Mouse (Mus musculus) lung, postnatal 36 days (tissue): Measurements from ENCODE around the gene Arap1.

Experiments
- DNase-seq: peaks from one replicate; pipeline ENCODE4 v3.0.0; 2022; ENCODE audit warnings: mixed read lengths

Gene Arap1

DNA sequence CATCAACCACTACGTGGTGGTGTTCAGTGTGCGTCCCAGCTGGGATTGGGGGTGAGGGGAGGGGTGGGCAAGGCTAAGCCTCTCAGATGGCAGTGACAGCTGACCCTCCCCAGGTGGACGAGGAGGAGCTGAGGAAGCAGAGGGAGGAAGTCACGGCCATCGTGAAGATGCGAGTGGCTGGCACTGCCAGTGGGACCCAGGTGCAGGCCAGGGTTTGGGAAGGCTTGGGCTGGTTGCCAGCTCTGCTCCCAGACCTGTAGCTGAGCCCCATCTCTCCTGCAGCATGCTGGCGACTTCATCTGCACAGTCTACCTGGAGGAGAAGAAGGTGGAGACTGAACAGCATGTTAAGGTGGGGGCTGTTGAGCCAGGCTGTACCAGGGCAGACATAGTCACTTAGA is 53.6 kb downstream of the Arap1 start:
- no peak for DNase-seq

- DNase-seq = no peak
Measured at GRCm38 (mm10) chr7:101403831-101404230, 56.0 kb downstream of the Arap1 start.

- DNase-seq = no peak
Measured at GRCm38 (mm10) chr7:101410267-101410936, 62.5 kb downstream of the Arap1 start, which contains the start of gene Gm45837. TSS of gene Gm45837 (plus strand) at chr7:101410886.

DNA sequence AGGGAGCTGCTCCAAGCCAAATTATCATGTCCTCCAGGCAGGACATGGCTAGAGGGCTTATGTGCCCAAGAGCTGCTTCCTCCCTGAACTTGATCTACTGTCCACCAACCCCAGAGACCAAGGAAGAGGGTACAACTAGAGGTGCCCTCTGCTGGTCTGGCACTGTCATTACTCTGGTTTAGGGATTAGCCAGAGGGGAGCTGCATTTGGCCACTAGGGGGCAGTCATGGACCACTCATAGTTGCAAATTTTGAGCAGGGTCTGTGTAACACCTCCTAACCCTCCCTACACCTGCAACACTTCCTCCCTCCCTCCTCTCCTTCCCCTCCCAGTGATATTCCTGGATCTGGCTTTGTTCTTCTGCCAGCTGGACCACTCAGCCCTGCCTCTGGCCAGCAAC is 64.9 kb downstream of the Arap1 start:
- peak; percentile 94 for DNase-seq

GRCm38 (mm10) chr7:101414209-101414608 is 66.3 kb downstream of the Arap1 start:
- DNase-seq = no peak

GRCm38 (mm10) chr7:101414661-101415511 is 67.0 kb downstream of the Arap1 start:
- DNase-seq = peak; percentile 68

DNA sequence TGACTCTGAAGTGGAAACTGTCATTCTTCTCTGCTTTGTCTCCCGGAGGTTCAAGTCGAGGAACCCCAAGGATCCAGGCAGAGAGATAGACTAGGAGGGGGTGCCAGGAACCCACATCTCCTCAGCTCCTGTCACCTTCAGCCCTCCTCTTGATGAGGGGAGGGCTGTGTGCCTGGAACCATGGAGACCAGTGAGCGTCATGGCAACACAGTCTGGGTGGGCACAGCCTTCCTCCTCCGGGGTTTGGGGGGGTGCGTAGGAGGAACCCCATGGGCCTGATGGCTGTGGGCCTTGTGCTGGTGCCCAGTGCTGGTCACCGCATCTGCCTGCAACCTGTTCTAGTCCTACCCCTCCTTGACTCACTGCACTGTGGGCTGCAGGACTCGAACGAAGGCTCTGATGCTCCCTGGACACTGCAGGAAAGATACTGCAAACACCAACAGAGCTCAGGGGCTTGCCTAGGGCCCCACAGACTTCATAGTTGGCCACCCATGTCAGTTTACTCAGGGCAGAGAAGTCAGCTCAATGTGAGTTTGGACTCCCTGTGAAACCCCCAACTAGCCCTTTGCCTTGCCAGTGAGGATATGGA is 67.7 kb downstream of the Arap1 start:
- DNase-seq = no peak

DNA sequence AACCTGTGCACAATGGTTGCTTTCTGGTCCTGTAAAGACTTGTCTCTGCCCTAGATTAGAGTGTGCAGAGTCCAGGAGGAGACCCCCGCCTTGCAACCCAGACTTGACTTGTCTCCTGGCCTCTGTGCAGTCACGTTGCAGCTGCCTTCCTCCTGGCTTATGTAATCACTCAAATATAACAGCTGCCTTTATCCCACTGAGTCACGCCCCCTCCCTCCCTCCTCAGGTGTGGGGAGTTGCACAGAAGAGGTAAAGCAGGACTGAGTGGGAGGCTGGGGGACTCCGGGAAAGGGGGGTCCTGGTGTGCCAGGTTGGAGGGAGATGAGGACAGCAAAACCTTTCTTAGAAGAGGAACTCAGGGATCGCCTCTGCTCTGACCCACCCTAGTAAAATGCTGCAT is 68.5 kb downstream of the Arap1 start:
- no peak for DNase-seq

GRCm38 (mm10) chr7:101419013-101419770 is 71.3 kb downstream of the Arap1 start:
- DNase-seq = peak; percentile 18

GRCm38 (mm10) chr7:101421529-101421928 is 73.7 kb downstream of the Arap1 start, which contains the start of gene Pde2a:
TSS of gene Pde2a (plus strand) at chr7:101421691.
- no peak for DNase-seq

GRCm38 (mm10) chr7:101422069-101422468 is 74.2 kb downstream of the Arap1 start:
- no peak for DNase-seq

GRCm38 (mm10) chr7:101422646-101423045 is 74.8 kb downstream of the Arap1 start:
- DNase-seq = no peak

DNA sequence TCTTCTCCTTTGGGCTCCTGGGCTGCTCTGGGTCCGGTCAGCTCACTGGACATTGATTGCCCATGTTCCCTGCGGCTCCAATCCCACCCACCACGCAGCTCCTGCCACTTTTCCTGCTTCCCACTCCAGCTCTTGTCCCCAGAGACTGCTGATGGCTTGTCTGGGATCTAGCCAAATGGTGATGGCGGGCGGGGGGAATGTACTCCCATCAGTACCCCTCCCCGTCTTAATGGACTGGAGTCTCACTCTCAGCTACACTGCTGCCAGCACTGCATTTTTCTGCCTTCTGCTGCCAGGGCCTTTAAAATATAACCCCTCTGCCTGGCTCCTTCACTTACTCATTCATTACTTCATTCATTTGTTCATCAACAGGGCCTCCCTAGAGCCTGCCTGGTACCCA is 76.1 kb downstream of the Arap1 start:
- no peak for DNase-seq

DNA sequence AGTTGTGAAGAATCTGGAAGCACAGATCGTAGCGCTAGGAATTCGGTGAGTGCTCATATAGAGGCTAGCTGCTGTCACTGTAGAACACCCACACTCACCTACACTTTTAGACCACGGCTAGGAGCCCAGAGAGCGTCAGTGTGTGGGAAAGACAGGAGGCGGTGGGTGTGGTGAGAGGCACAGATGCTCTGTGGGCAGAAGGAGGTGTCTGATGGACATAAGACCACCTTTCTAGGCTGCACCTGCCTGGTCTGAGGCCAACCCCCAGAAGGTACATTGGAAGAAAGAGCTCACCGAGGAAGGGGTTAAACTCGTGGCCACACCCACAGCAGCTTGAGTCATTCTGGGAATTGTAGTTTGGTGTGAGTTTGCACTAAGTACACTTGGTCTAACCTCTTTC is 78.8 kb downstream of the Arap1 start:
- no peak for DNase-seq

DNA sequence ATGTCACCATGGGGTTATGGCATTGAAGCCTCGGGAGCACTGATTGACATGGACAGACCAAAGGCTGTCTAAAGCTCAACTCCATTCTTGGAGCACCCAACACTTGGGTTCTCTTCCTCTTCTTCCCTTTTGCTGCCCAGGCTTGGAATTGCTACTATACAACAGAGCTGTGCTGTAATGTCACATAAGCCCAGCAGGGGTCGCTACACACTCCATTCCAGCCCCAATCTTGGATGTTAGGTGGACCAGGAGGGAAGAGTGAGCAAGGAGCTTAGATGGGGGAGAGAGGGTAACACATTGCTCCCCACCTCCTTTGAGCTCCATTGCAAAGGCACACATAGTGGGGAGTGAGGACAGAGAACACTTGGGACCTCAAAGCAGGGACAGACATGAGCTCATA is 79.9 kb downstream of the Arap1 start:
- DNase-seq = peak; percentile 51

GRCm38 (mm10) chr7:101435038-101435437 is 87.2 kb downstream of the Arap1 start:
- DNase-seq = no peak

GRCm38 (mm10) chr7:101437876-101438275 is 90.0 kb downstream of the Arap1 start:
- no peak for DNase-seq

DNA sequence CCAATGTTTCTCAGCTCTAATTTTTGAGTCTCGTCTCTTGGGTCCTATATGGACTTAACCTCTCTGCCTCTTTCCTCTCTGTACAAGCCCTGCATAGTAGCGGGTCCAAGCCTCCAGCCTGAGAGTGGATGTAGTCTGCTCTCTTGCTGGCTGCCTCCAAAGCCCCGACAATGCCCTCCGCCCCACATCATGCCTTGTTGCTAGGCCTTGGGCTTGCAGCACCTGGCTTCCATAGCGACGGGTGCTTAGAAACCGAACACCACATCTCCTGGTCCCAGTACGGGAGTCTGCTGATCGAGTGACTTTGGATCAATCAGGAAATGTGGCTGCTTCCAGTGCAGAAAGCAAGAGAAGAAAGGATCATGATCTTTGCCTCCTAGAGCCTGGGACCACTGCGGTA is 95.2 kb downstream of the Arap1 start:
- no peak for DNase-seq

- DNase-seq = no peak
Measured at GRCm38 (mm10) chr7:101444211-101444610, 96.3 kb downstream of the Arap1 start.

- DNase-seq = no peak
Measured at GRCm38 (mm10) chr7:101449855-101450254, 102.0 kb downstream of the Arap1 start.

GRCm38 (mm10) chr7:101450422-101451401 is 102.8 kb downstream of the Arap1 start:
- DNase-seq = peak; percentile 91

- no peak for DNase-seq
Measured at GRCm38 (mm10) chr7:101452669-101453068, 104.8 kb downstream of the Arap1 start.
